Mouse (Mus musculus): Measurements from ENCODE around the gene Pim1. TPM values are rescaled to one million over a fixed set of nuclear protein-coding genes. Genes with fewer than 3 reads are reported as not detected.
"Not testable (repeated sequence)": the region's sequence is repeated elsewhere in the genome, so short reads cannot be mapped to it uniquely, and the experiment has no call there.

Pim1 gene
- polyA plus RNA-seq, 1 experiment from 2014 or later: 21.4 TPM

DNA sequence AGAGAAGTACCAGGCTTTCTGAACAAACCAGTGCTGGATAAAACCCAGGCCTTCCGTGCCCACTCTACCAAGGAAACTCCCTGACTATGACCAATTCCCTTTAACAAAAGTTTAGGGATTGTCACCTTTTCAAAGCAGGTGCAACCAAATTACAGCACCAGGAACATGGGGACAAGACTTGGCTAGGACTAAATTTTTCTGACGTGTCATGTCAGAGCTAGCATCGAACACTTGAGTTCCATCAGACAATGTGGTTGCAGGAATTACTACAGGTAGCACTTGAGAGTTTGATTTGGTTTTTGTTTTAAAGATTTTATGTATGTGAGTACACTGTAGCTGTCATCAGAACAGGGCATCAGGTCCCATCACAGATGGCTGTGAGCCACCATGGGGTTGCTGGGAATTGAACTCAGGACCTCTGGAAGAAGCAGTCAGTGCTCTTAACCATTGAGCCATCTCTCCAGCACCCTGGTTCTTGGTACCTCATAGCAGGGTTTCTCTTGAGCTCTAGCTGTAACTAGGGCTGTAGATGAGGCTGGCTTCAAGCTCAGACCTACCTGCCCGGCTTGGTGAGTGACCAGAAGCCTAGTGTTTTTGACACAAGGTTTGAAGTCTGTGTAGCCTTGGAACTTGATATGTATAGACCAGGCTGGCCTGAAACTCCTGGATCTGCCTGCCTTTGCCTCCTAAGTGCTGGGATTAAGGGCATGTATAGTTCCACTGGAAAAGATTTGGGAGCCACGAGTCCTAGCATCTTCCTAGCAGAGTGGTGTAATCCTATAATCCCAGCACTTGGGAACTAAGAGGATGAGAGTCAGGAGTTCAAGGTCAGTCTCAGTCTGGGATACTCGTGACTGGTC is 5.9 kb downstream of the Pim1 start:
- Histone ChIP-seq H3K27me3 (no peaks in the 10 kb centered on the region), H3K9me3 (no peaks in the 10 kb centered on the region), H3K27ac (no peak overlapping the region), H3K4me3 (replicated peaks) (no peak overlapping the region), H3K9ac (replicated peaks) (no peak overlapping the region), H3K4me2 (no peak overlapping the region), H3K4me1 (replicated peaks) (peaks cover 9% of the 10 kb centered on the region), H3K36me3 (peaks cover 23% of the 10 kb centered on the region)
- ATAC-seq (ENCODE audit: insufficient number of reproducible peaks, insufficient read depth, low FRiP score, low TSS enrichment, low read depth): no peak
- WGBS: 81% methylated on average over 6 of the region's 6 CpGs

- Histone ChIP-seq H3K27me3 (no peaks in the 10 kb centered on the region), H3K4me2 (no peak overlapping the region), H3K4me1 (replicated peaks) (peaks cover 9% of the 10 kb centered on the region), H3K4me3 (replicated peaks) (no peak overlapping the region), H3K9me3 (no peaks in the 10 kb centered on the region), H3K27ac (no peak overlapping the region), H3K9ac (replicated peaks) (no peak overlapping the region), H3K36me3 (peaks cover 23% of the 10 kb centered on the region)
- WGBS: 93% methylated on average over 3 of the region's 3 CpGs
- ATAC-seq (ENCODE audit: insufficient number of reproducible peaks, insufficient read depth, low FRiP score, low TSS enrichment, low read depth): no peak
Measured at GRCm38 (mm10) chr17:29497071-29497354, 6.5 kb downstream of the Pim1 start.

DNA sequence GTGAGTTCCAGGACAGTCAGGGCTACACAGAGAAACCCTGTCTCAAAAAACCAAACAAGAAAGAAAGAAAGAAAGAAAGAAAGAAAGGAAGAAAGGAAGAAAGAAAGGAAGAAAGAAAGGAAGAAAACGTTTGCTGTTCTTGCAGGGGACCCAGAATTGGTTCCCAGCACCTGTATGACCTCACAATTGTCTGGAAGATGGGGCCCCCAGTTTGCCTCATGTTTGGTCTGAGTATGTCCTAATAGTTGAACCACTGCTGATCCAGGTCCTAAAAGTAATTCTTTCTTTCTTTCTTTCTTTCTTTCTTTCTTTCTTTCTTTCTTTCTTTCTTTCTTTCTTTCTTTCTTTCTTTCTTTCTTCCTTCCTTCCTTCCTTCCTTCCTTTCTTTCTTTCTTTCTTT is 6.9 kb downstream of the Pim1 start:
- ATAC-seq (ENCODE audit: insufficient number of reproducible peaks, insufficient read depth, low FRiP score, low TSS enrichment, low read depth): not testable (repeated sequence)

DNA sequence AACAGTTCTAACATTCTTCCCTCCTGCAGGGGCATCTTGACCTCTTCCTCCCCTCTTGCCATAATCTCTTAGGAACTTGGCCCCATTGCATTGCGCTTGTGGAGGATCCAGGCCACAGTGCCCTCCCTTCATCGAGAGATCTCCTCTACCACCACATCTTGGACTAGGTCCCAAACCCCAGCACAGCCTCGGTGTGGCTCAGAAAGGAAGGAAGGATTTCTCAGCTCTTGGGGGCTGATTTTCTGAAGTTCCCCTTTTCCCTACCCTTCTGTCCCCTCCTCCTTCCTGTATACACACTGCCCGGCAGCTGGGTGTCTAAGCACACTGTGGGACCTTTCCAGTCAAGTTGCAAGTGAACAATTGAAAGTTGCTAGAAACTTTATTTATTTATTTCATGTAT is 7.5 kb downstream of the Pim1 start:
- H3K36me3 ChIP-seq: peaks cover 23% of the 10 kb centered on the region
- ATAC-seq (ENCODE audit: insufficient number of reproducible peaks, insufficient read depth, low FRiP score, low TSS enrichment, low read depth): no peak
- no peak overlapping the region for H3K9ac ChIP-seq (replicated peaks)
- H3K27ac ChIP-seq: no peak overlapping the region
- no peak overlapping the region for H3K4me2 ChIP-seq
- 58% methylated on average over 4 of the region's 4 CpGs for WGBS
- no peak overlapping the region for H3K4me3 ChIP-seq (replicated peaks)
- no peaks in the 10 kb centered on the region for H3K27me3 ChIP-seq
- H3K9me3 ChIP-seq: no peaks in the 10 kb centered on the region
- peaks cover 7% of the 10 kb centered on the region for H3K4me1 ChIP-seq (replicated peaks)

More for the DNA sequence above, 6.9 kb downstream of the Pim1 start:
- H3K4me3 ChIP-seq (replicated peaks); H3K4me2 ChIP-seq; H3K27ac ChIP-seq; H3K4me1 ChIP-seq (replicated peaks); H3K9ac ChIP-seq (replicated peaks); H3K9me3 ChIP-seq; H3K27me3 ChIP-seq: not testable (repeated sequence)
- WGBS: 68% methylated on average over 1 of the region's 1 CpGs
- H3K36me3 ChIP-seq: peaks cover 23% of the 10 kb centered on the region

DNA sequence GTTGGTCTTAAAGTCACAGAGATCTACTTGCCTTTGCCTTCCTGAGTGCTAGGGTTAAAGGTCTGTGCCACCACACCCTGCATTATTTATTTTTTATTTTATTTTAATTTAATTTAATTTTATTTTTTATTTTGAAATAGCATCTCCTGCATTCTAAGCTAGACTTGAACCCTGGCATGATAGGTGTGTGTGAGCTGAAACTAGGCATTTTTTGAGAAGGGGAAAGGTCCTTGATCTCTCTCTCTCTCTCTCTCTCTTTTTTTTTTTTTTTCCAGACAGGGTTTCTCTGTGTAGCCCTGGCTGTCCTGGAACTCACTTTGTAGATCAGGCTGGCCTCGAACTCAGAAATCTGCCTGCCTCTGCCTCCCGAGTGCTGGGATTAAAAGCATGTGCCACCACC is 8.4 kb downstream of the Pim1 start:
- not testable (repeated sequence) for H3K27ac ChIP-seq; ATAC-seq (ENCODE audit: insufficient number of reproducible peaks, insufficient read depth, low FRiP score, low TSS enrichment, low read depth); H3K9me3 ChIP-seq; H3K27me3 ChIP-seq; H3K9ac ChIP-seq (replicated peaks); H3K4me3 ChIP-seq (replicated peaks); H3K4me1 ChIP-seq (replicated peaks); H3K4me2 ChIP-seq
- peaks cover 19% of the 10 kb centered on the region for H3K36me3 ChIP-seq
- 81% methylated on average over 2 of the region's 2 CpGs for WGBS

GRCm38 (mm10) chr17:29499511-29499910 is 9.0 kb downstream of the Pim1 start:
- Histone ChIP-seq H3K4me3 (replicated peaks) (no peak overlapping the region), H3K4me2 (no peak overlapping the region), H3K9me3 (no peaks in the 10 kb centered on the region), H3K9ac (replicated peaks) (no peak overlapping the region), H3K27me3 (0 out of 2 replicates have a peak, but pooled peaks cover 3% of the 10 kb centered on the region), H3K36me3 (peaks cover 13% of the 10 kb centered on the region), H3K4me1 (replicated peaks) (0 out of 2 replicates have a peak, but pooled peaks cover 5% of the 10 kb centered on the region), H3K27ac (no peak overlapping the region)
- ATAC-seq (ENCODE audit: insufficient number of reproducible peaks, insufficient read depth, low FRiP score, low TSS enrichment, low read depth): no peak
- 74% methylated on average over 6 of the region's 6 CpGs for WGBS

- Histone ChIP-seq H3K4me3 (replicated peaks) (no peak overlapping the region), H3K9ac (replicated peaks) (no peak overlapping the region), H3K36me3 (0 out of 2 replicates have a peak, but pooled peaks cover 6% of the 10 kb centered on the region), H3K27me3 (0 out of 2 replicates have a peak, but pooled peaks cover 3% of the 10 kb centered on the region), H3K27ac (no peak overlapping the region), H3K9me3 (no peaks in the 10 kb centered on the region), H3K4me1 (replicated peaks) (0 out of 2 replicates have a peak, but pooled peaks cover 2% of the 10 kb centered on the region), H3K4me2 (no peak overlapping the region)
- WGBS: 82% methylated on average over 7 of the region's 7 CpGs
- ATAC-seq (ENCODE audit: insufficient number of reproducible peaks, insufficient read depth, low FRiP score, low TSS enrichment, low read depth): no peak
Measured at GRCm38 (mm10) chr17:29500243-29500740, 9.7 kb downstream of the Pim1 start.

DNA sequence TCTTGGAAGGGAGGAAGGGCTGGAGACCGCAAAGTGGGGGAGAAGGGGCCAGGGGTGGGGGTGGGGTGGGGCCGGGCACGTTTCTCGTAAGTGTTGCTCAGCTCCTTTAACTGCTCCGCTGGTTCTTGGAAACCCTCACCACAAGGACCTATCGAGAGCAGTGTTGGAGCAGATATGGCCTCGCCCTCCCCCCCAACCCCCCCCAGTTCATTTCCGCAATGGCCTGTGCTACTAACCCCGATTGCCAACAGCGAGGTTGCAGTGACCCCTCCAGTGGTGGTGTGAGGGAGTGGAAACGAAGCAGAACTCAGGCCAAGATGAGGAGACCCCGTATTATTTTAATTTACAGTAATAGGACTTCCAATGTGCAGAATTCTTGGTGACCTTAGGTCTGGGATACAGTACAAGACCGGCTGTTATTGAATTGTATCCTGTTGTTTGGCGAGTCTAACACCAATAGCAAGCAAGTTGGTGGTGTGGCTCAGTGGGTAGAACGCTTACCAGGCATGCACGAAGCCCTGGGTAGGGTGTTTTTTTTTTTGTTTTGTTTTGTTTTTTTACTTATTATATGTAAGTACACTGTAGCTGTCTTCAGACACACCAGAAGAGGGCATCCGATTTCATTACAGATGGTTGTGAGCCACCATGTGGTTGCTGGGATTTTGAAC is 10.4 kb downstream of the Pim1 start:
- WGBS: 81% methylated on average over 17 of the region's 17 CpGs
- no peak overlapping the region for H3K4me3 ChIP-seq (replicated peaks)
- H3K36me3 ChIP-seq: 0 out of 2 replicates have a peak, but pooled peaks cover 6% of the 10 kb centered on the region
- H3K27me3 ChIP-seq: 0 out of 2 replicates have a peak, but pooled peaks cover 3% of the 10 kb centered on the region
- 0 out of 2 replicates have a peak, but pooled peaks cover 2% of the 10 kb centered on the region for H3K4me1 ChIP-seq (replicated peaks)
- no peak for ATAC-seq (ENCODE audit: insufficient number of reproducible peaks, insufficient read depth, low FRiP score, low TSS enrichment, low read depth)
- H3K9me3 ChIP-seq: no peaks in the 10 kb centered on the region
- no peak overlapping the region for H3K27ac ChIP-seq
- H3K9ac ChIP-seq (replicated peaks): no peak overlapping the region
- no peak overlapping the region for H3K4me2 ChIP-seq

DNA sequence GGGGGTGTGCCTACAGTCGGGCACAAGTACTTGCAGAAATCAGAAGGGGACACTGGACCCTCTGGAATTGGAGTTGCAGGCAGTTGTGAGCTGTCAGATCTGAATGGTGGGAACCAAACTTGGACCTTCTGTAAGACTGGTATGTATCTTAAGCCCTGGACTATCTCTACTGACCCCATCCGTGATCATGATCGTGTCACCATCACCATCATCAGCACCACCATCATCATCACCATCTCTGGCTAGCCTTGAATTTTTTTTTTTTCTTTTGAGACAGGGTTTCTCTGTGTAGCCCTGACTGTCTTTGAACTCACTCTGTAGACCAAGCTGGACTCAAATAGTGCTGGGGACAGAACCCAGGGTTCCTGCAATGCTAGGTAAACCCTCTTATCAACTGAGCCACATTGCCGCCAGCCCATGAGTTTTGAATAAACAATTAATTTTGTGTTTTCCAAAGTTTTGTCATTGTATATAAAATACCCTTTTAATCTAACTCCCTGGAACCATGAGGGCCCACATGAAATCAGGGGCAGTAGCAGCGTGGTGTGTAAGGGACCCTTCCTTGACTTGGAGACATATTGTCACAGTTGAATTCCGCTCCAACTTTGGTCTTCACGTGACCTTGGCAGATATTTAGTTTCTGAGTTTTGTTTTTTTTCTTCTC is 11.6 kb downstream of the Pim1 start:
- H3K27ac ChIP-seq: no peak overlapping the region
- H3K27me3 ChIP-seq: 0 out of 2 replicates have a peak, but pooled peaks cover 3% of the 10 kb centered on the region
- H3K4me2 ChIP-seq: no peak overlapping the region
- H3K9me3 ChIP-seq: no peaks in the 10 kb centered on the region
- H3K4me1 ChIP-seq (replicated peaks): 0 out of 2 replicates have a peak, but pooled peaks cover 2% of the 10 kb centered on the region
- H3K9ac ChIP-seq (replicated peaks): no peak overlapping the region
- no peak overlapping the region for H3K4me3 ChIP-seq (replicated peaks)
- no peaks in the 10 kb centered on the region for H3K36me3 ChIP-seq
- 83% methylated on average over 7 of the region's 7 CpGs for WGBS
- no peak for ATAC-seq (ENCODE audit: insufficient number of reproducible peaks, insufficient read depth, low FRiP score, low TSS enrichment, low read depth)

DNA sequence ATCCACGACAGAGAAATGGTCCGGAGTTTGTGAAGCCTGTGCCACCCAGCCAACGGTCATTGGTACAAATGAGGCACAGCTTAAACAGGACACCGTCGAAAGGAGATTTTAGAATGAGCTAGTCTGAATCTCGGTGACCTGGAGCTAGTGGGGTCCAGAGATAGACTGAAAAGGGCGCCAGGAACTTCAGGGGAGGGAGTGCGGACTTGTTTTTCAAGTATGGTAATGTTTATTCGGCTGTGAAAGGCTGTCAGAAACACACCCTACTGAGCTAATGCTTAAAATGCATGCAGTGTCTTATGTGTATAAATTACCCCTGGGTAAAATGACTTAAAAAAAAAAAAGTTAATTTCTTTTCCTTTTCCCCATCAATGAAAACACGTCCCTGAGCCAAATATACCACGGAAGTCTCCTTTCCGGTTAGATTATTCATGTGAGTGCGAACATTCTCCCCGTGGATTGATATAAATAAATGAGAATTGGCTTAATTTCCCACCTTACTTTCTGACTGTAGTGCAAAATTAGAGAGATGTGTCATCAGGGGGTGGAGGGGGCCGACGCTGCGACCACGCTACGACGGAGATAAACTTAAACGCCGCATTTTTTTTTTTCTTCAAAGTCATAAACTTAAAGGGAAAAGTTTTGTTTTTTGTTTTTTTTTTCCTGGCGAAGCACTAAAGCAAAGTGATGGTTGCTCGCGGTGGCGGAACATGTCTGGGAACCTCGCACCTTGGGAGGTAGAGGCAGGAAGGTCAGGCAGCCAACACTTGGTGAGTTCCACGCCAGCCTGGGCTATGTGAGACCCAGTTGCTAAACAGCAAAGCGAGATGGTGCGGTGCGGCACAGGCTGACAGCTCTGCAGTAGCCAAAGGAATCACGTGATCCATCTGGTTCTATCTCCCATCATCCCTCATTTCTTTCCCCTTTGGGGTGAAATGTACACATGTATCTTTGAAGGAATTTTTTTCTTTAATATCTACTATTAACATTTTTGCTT is 12.4 kb downstream of the Pim1 start:
- Histone ChIP-seq H3K4me2 (peak overlapping the region; percentile 23), H3K4me3 (replicated peaks) (0 out of 2 replicates have a peak overlapping the region, but pooled peaks have one; percentile 0), H3K9me3 (no peaks in the 10 kb centered on the region), H3K4me1 (replicated peaks) (0 out of 2 replicates have a peak, but pooled peaks cover 2% of the 10 kb centered on the region), H3K9ac (replicated peaks) (no peak overlapping the region), H3K36me3 (no peaks in the 10 kb centered on the region), H3K27me3 (0 out of 2 replicates have a peak, but pooled peaks cover 3% of the 10 kb centered on the region), H3K27ac (no peak overlapping the region)
- WGBS: 15% methylated on average over 32 of the region's 32 CpGs
- no peak; the same call in 1 of the 2 replicates for ATAC-seq (ENCODE audit: insufficient number of reproducible peaks, insufficient read depth, low FRiP score, low TSS enrichment, low read depth)

Measured in limb, embryonic 12.5 days (tissue).